Mouse (Mus musculus): Measurements from ENCODE around the gene Azin2. TPM values are rescaled to one million over a fixed set of nuclear protein-coding genes. Genes with fewer than 3 reads are reported as not detected.

Azin2 gene
- total RNA-seq, 1 experiment from 2014 or later: not detected

DNA sequence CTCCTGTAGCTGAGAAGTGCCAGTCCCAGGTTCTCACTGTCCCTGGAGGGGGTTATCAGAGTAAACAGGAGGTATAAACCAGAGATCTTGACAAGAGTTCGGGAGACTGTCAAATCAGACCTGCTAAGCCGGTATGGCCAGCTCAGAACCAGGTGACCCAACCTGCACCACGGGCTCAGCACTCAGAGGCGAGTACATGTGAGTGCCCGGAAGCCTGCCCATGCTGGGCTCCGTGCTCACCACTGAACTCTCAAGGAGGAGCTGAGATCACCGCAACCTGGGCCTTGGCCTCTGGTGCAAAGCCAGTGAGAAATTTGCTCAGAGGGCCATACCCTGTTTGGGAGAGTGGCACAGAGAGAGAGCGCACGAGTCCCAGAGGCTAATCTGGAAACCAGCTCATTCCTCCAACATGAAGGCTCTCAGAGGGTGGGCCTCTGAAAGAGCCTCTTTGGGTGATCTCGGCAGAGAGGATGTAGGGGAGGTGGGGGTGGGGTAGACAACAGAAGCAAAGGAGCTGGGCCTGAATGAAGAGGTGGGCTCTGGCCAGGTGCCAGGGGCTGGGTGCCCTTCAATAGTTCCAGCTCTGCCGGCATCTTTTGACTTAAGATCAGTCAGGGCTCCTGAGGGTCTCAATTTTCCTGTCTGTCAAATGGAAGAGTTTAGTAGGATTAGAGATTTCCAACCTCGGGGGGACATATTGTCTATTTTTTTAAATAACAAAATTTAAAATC is 54.8 kb downstream of the Azin2 start:
- no peak for ATAC-seq (ENCODE audit: extremely low read depth, insufficient number of reproducible peaks, low FRiP score, poor library complexity, severe bottlenecking)

GRCm38 (mm10) chr4:128906757-128907156 is 55.5 kb downstream of the Azin2 start:
- ATAC-seq (ENCODE audit: extremely low read depth, insufficient number of reproducible peaks, low FRiP score, poor library complexity, severe bottlenecking): no peak

- ATAC-seq (ENCODE audit: extremely low read depth, insufficient number of reproducible peaks, low FRiP score, poor library complexity, severe bottlenecking): no peak
Observed at GRCm38 (mm10) chr4:128905251-128905650, 57.0 kb downstream of the Azin2 start.

- ATAC-seq (ENCODE audit: extremely low read depth, insufficient number of reproducible peaks, low FRiP score, poor library complexity, severe bottlenecking): no peak
Observed at GRCm38 (mm10) chr4:128904035-128904800, 58.0 kb downstream of the Azin2 start.

- no peak for ATAC-seq (ENCODE audit: extremely low read depth, insufficient number of reproducible peaks, low FRiP score, poor library complexity, severe bottlenecking)
Observed at GRCm38 (mm10) chr4:128902390-128902789, 59.9 kb downstream of the Azin2 start.

- ATAC-seq (ENCODE audit: extremely low read depth, insufficient number of reproducible peaks, low FRiP score, poor library complexity, severe bottlenecking): no peak
Observed at GRCm38 (mm10) chr4:128900484-128900883, 61.8 kb downstream of the Azin2 start.

- no peak for ATAC-seq (ENCODE audit: extremely low read depth, insufficient number of reproducible peaks, low FRiP score, poor library complexity, severe bottlenecking)
Observed at GRCm38 (mm10) chr4:128899332-128899731, 62.9 kb downstream of the Azin2 start.

DNA sequence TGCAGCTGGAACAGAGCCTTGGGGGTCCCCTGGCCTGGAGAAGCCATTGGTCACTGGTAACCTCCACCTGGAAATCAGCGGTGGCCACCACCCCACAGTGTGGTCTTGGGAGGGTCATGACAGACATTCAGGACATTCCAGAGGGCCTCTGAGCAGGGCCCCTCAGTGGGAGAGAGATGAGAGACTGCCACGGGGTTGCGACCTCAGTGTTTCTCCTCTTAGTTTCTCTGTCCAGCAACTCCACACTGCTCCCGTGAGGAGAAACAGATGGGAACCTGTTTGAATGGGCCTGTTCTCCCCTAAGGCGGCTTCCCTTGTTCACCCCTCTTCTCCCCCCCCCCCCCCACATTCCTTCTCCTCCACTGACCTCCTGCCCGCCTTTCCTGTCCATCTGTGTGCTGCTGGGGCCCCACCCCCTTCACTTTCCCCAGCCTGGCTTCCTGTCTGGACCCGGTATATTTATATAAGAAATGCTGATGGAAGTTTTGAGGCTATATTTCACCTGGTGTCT is 64.3 kb downstream of the Azin2 start:
- no peak for ATAC-seq (ENCODE audit: extremely low read depth, insufficient number of reproducible peaks, low FRiP score, poor library complexity, severe bottlenecking)

GRCm38 (mm10) chr4:128896667-128897066 is 65.6 kb downstream of the Azin2 start:
- ATAC-seq (ENCODE audit: extremely low read depth, insufficient number of reproducible peaks, low FRiP score, poor library complexity, severe bottlenecking): no peak

- no peak for ATAC-seq (ENCODE audit: extremely low read depth, insufficient number of reproducible peaks, low FRiP score, poor library complexity, severe bottlenecking)
Observed at GRCm38 (mm10) chr4:128895841-128896240, 66.4 kb downstream of the Azin2 start.

DNA sequence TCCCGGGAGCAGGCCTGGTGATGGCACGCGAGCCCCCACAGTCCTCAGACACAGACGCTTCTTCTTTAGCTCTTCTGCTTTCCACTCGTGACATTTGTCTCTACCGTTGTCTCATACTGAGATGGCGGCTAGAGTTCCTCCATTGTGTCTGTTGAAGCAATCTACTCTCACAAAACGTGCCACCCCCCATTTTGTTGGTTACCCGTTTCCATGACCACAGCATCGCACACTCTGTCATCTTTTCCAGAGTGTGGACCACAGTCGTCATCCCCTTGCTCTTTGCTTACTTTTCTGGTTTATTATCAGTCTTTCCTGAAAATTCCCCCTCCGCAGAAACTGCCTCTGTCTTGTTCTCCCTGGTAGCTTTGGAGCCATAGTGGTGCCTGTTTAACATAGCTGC is 68.1 kb downstream of the Azin2 start:
- ATAC-seq (ENCODE audit: extremely low read depth, insufficient number of reproducible peaks, low FRiP score, poor library complexity, severe bottlenecking): no peak

- ATAC-seq (ENCODE audit: extremely low read depth, insufficient number of reproducible peaks, low FRiP score, poor library complexity, severe bottlenecking): no peak
Observed at GRCm38 (mm10) chr4:128892188-128892587, 70.1 kb downstream of the Azin2 start.

DNA sequence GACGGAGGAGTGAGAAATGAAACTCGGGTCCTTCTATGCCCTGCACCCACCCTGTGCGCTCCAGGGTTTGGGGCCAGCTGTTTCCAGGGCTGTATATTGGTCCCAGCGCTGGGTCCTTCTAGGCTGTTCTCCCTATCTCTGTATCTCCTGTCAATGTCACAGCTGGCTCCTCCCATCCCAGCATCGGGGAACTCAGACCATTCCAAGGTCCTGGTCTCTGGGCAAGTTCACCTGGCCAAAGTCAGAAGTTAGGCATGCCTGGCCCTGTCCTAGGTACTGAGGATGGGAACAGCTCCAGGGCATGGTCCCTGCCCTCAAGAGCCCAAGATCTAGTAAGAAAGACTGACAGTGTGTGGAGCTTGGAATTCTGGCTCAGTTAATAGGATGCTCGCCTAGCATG is 70.5 kb downstream of the Azin2 start:
- no peak for ATAC-seq (ENCODE audit: extremely low read depth, insufficient number of reproducible peaks, low FRiP score, poor library complexity, severe bottlenecking)

DNA sequence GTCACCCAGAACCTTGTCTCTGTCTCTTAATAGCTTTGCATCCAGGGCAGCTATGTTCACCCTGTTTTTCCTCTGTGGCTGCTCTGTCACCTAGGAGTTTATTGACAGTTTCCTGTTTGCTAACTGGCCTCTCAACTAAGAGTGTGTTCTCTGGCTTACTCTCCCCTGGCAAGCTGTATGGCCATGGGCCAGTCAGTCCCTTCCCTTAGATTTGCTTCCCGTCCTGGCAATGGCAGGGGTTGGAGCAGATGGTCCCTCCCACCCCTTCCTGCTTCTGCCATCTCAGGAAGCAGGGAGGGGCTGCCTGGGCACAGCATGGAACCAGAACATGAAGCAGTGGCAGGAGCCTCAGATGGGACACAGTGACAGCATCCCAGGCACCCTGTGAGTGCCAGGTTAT is 71.1 kb downstream of the Azin2 start:
- no peak for ATAC-seq (ENCODE audit: extremely low read depth, insufficient number of reproducible peaks, low FRiP score, poor library complexity, severe bottlenecking)

GRCm38 (mm10) chr4:128889752-128890630 is 72.3 kb downstream of the Azin2 start:
- ATAC-seq (ENCODE audit: extremely low read depth, insufficient number of reproducible peaks, low FRiP score, poor library complexity, severe bottlenecking): no peak

GRCm38 (mm10) chr4:128888436-128888990 is 73.7 kb downstream of the Azin2 start:
- ATAC-seq (ENCODE audit: extremely low read depth, insufficient number of reproducible peaks, low FRiP score, poor library complexity, severe bottlenecking): no peak

DNA sequence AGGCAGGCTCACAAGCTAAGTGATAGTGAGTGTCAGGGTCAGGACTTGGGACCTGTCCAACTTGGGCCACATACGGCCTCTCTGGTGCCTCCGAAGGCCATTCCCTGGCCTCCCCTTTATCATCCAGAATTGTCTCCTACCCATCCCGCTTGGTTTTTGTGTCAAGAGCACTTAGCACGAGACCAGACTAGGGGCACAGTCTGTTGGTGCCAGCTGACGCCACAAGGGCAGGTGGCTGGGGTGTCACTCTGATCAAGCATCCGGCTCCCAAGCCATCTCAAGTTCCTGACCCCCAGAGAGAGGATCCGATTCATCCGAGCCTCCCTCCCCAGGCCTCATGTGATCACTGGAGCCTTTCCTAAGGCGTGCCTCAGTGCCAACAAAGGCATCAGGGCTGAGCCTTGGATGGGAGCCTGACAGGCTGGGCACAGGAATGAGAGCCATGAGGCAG is 74.6 kb downstream of the Azin2 start:
- ATAC-seq (ENCODE audit: extremely low read depth, insufficient number of reproducible peaks, low FRiP score, poor library complexity, severe bottlenecking): no peak

DNA sequence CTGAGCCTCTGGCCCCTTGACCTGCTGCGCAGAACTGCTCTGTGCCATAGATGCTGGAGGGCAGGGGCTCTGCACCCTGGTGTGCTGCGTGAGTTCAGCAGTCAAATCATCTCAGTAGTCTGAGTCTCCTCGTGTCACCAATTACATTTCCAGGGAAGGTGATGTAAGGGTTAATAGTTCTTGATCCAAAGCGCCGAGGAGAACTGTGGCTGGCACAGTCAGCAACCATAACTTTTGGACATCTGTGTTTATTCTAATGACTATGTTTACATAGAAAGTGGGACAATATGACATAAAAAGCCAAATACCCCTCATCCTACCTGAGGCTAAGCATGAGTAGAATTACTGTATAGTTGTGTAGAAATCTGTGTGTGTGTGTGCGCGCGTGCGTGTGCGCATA is 75.2 kb downstream of the Azin2 start:
- ATAC-seq (ENCODE audit: extremely low read depth, insufficient number of reproducible peaks, low FRiP score, poor library complexity, severe bottlenecking): no peak

- no peak for ATAC-seq (ENCODE audit: extremely low read depth, insufficient number of reproducible peaks, low FRiP score, poor library complexity, severe bottlenecking)
Observed at GRCm38 (mm10) chr4:128886571-128886970, 75.7 kb downstream of the Azin2 start.
